ENCODE assay signal across 19 mouse cellular contexts in genomic region chr10:95283434-95283833, GRCm38 (mm10). TPM values are rescaled to one million over a fixed set of nuclear protein-coding genes. Genes with fewer than 3 reads are reported as not detected.
DNase-seq lines count a peak whose midpoint lies in the region; ATAC-seq and TF ChIP-seq lines count a peak whose summit lies in the region.
"Had no signal": no experiment of that assay in that cellular context is flagged by ENCODE, and none has a peak within 500 bp of the region (broad histone marks: within the 10 kb centered on the region; RNA-seq: fewer than 3 reads in every experiment).

No protein-coding gene starts in this region.

- no peaks in the 10 kb centered on the region for H3K36me3 ChIP-seq in liver, embryonic 12.5 days
- no peaks in the 10 kb centered on the region for H3K36me3 ChIP-seq in liver, postnatal 0 days (replicated peaks; ENCODE audit: insufficient read depth, low read length)
- no peaks in the 10 kb centered on the region for H3K36me3 ChIP-seq in liver, embryonic 14.5 days (replicated peaks; ENCODE audit: control insufficient read depth, insufficient read depth, low read depth)
- H3K36me3 ChIP-seq in midbrain, embryonic 15.5 days (replicated peaks), result no peaks in the 10 kb centered on the region
- H3K36me3 ChIP-seq: embryonic facial prominence, embryonic 12.5 days; heart, embryonic 13.5 days; hindbrain, embryonic 15.5 days had no signal

- peak overlapping the region; percentile 10; the same call in 1 of the 2 replicates for H3K4me2 ChIP-seq in liver, embryonic 12.5 days
- no peak overlapping the region for H3K4me2 ChIP-seq in liver, postnatal 0 days (ENCODE audit: low read depth, low read length)
- H3K4me2 ChIP-seq in liver, embryonic 14.5 days (ENCODE audit: low read depth), result no peak overlapping the region
- no peak overlapping the region for H3K4me2 ChIP-seq in midbrain, embryonic 15.5 days
- H3K4me2 ChIP-seq: embryonic facial prominence, embryonic 12.5 days; heart, embryonic 13.5 days; hindbrain, embryonic 15.5 days had no signal

- ATAC-seq in liver, embryonic 12.5 days, result peak; percentile 46; the same call in 1 of the 2 replicates
- no peak for ATAC-seq in liver, postnatal 0 days
- peak; percentile 37 for ATAC-seq in liver, embryonic 14.5 days (ENCODE audit: insufficient read depth)
- peak; percentile 85 for ATAC-seq in megakaryocyte-erythroid progenitor cell, adult 5-6 weeks (replicated peaks; ENCODE audit: low FRiP score, low TSS enrichment, poor library complexity, severe bottlenecking)
- no peak for ATAC-seq in midbrain, embryonic 15.5 days (replicated peaks)
- ATAC-seq: forebrain, embryonic 16.5 days; Patski had no signal

- H3K27ac ChIP-seq in liver, embryonic 12.5 days, result no peak overlapping the region
- no peak overlapping the region for H3K27ac ChIP-seq in liver, postnatal 0 days (ENCODE audit: low read depth)
- H3K27ac ChIP-seq in liver, embryonic 14.5 days, result no peak overlapping the region
- H3K27ac ChIP-seq in midbrain, embryonic 15.5 days, result no peak overlapping the region
- H3K27ac ChIP-seq: embryonic facial prominence, embryonic 12.5 days; heart, embryonic 13.5 days; hindbrain, embryonic 15.5 days had no signal

- H3K4me1 ChIP-seq in liver, embryonic 12.5 days, result peaks cover 17% of the 10 kb centered on the region
- 0 out of 2 replicates have a peak, but pooled peaks cover 3% of the 10 kb centered on the region for H3K4me1 ChIP-seq in liver, postnatal 0 days (ENCODE audit: insufficient read depth)
- peaks cover 0 to 8% of the 10 kb centered on the region in 2 experiments; a peak in 2 of 4 replicates for H3K4me1 ChIP-seq in liver, embryonic 14.5 days (replicated peaks; ENCODE audit: control insufficient read depth in 2 of 2, insufficient read depth in 2 of 2, low read length in 1 of 2)
- H3K4me1 ChIP-seq in midbrain, embryonic 15.5 days, result no peaks in the 10 kb centered on the region
- H3K4me1 ChIP-seq: embryonic facial prominence, embryonic 12.5 days; hindbrain, embryonic 15.5 days had no signal

- no peaks in the 10 kb centered on the region for H3K27me3 ChIP-seq in liver, embryonic 12.5 days (replicated peaks)
- H3K27me3 ChIP-seq in liver, postnatal 0 days (ENCODE audit: insufficient read depth, low read length), result no peaks in the 10 kb centered on the region
- no peaks in the 10 kb centered on the region for H3K27me3 ChIP-seq in liver, embryonic 14.5 days (ENCODE audit: control insufficient read depth, insufficient read depth, low read length)
- H3K27me3 ChIP-seq in midbrain, embryonic 15.5 days (replicated peaks), result no peaks in the 10 kb centered on the region
- H3K27me3 ChIP-seq: embryonic facial prominence, embryonic 12.5 days; heart, embryonic 13.5 days; hindbrain, embryonic 15.5 days; Patski had no signal

- TF ChIP-seq CTCF in liver, postnatal 0 days (IDR thresholded peaks at IDR 0.05; ENCODE audit: low read depth), result no peak
- TF ChIP-seq CTCF in liver, embryonic 14.5 days (IDR thresholded peaks at IDR 0.05; ENCODE audit: low read depth), result no peak

- WGBS in liver, embryonic 12.5 days (ENCODE audit: insufficient replicate concordance), result 28% methylated on average over 12 of the region's 12 CpGs
- 49% methylated on average over 12 of the region's 12 CpGs for WGBS in liver, postnatal 0 days (ENCODE audit: insufficient replicate concordance)
- WGBS in liver, embryonic 14.5 days (ENCODE audit: insufficient replicate concordance), result 15% methylated on average over 12 of the region's 12 CpGs
- WGBS in midbrain, embryonic 15.5 days, result 90% methylated on average over 12 of the region's 12 CpGs

- H3K4me3 ChIP-seq in liver, embryonic 12.5 days, result no peak overlapping the region
- no peak overlapping the region for H3K4me3 ChIP-seq in liver, postnatal 0 days (ENCODE audit: low read depth, low read length)
- H3K4me3 ChIP-seq in liver, embryonic 14.5 days (ENCODE audit: insufficient read depth in 1 of 2, low read depth in 2 of 2, low read length in 2 of 2), result no peak overlapping the region
- no peak overlapping the region for H3K4me3 ChIP-seq in midbrain, embryonic 15.5 days
- H3K4me3 ChIP-seq: embryonic facial prominence, embryonic 12.5 days; heart, embryonic 13.5 days; hindbrain, embryonic 15.5 days had no signal

- TF ChIP-seq EP300 in liver, postnatal 0 days (IDR thresholded peaks at IDR 0.05; ENCODE audit: low read depth), result no peak
- no peak; the same call in 1 of the 2 replicates for TF ChIP-seq EP300 in liver, embryonic 14.5 days (IDR thresholded peaks at IDR 0.05; ENCODE audit: low read depth)

- no peak for DNase-seq in liver, postnatal 0 days
- peak; percentile 8 for DNase-seq in T-cell, adult 2 months (ENCODE audit: low spot score)
- DNase-seq in liver, embryonic 14.5 days (ENCODE audit: low read depth in 3 of 3, low spot score in 3 of 3), result no peak
- DNase-seq in urinary bladder, postnatal 10 days (ENCODE audit: low spot score), result no peak
- no peak for DNase-seq in gastrocnemius, adult 8-10 months (ENCODE audit: low spot score in 2 of 2)
- DNase-seq: adrenal gland, adult 2 months; adrenal gland, postnatal 25 days; cerebellum, adult 18-20 months; cerebellum, adult 9-11 months; gastrocnemius, postnatal 14 days; heart, postnatal 36 days had no signal

- no peak overlapping the region for H3K9ac ChIP-seq in liver, embryonic 12.5 days
- H3K9ac ChIP-seq in liver, postnatal 0 days (replicated peaks), result no peak overlapping the region
- H3K9ac ChIP-seq in liver, embryonic 14.5 days (replicated peaks), result no peak overlapping the region
- H3K9ac ChIP-seq in midbrain, embryonic 15.5 days, result no peak overlapping the region
- H3K9ac ChIP-seq: embryonic facial prominence, embryonic 12.5 days; heart, embryonic 13.5 days; hindbrain, embryonic 15.5 days had no signal

- H3K9me3 ChIP-seq in liver, embryonic 12.5 days (replicated peaks), result no peaks in the 10 kb centered on the region
- no peaks in the 10 kb centered on the region for H3K9me3 ChIP-seq in liver, postnatal 0 days (ENCODE audit: low read length)
- H3K9me3 ChIP-seq in liver, embryonic 14.5 days (ENCODE audit: control insufficient read depth, low read length), result no peaks in the 10 kb centered on the region
- H3K9me3 ChIP-seq in midbrain, embryonic 15.5 days, result no peaks in the 10 kb centered on the region
- H3K9me3 ChIP-seq: embryonic facial prominence, embryonic 12.5 days; heart, embryonic 13.5 days; hindbrain, embryonic 15.5 days had no signal

RNA-seq across cellular contexts. Expression of gene Cradd, which starts 40.5 kb away (rescaled TPM):
- 5.0 and 5.1 TPM in 2 replicates for polyA plus RNA-seq in liver, embryonic 12.5 days (2016; fragmentation: Nextera tagmentation; extraction: Ambion mirVana)
- polyA plus RNA-seq in liver, postnatal 0 days (2015; fragmentation: Nextera tagmentation; extraction: Ambion mirVana), result 6.5 and 8.4 TPM in 2 replicates
- 2.3 and 3.6 TPM in 2 replicates for polyA plus RNA-seq in liver, embryonic 14.5 days (2012; rRNA removed)
- 3.2 and 5.4 TPM in 2 replicates for polyA plus RNA-seq in liver, embryonic 14.5 days (2014; fragmentation: Nextera tagmentation; extraction: Ambion mirVana)
- total RNA-seq in megakaryocyte-erythroid progenitor cell, adult 5-6 weeks (2014; fragmentation: Nextera tagmentation), result 5.9 and 8.3 TPM in 2 replicates
- 0.42 and 2.2 TPM in 2 replicates for total RNA-seq in megakaryocyte-erythroid progenitor cell, adult 5-6 weeks (2017)
- 9.6 and 10.1 TPM in 2 replicates for polyA plus RNA-seq in midbrain, embryonic 15.5 days (2015; fragmentation: Nextera tagmentation; extraction: Ambion mirVana)
- 10 to 100 TPM in 1 of 4 experiments, 1 to 10 TPM in 3; 6.7 to 18.0 (median 8.4) TPM for total RNA-seq in gastrocnemius, adult 8-10 months (2022)

Comparison
In these comparisons a context has a peak if more than half of its experiments do, and no peak if none do; other contexts are left out.
1. ATAC-seq: peak in liver, embryonic 12.5 days (single experiment), liver, embryonic 14.5 days (single experiment) and megakaryocyte-erythroid progenitor cell, adult 5-6 weeks (single experiment); none in liver, postnatal 0 days (single experiment) and midbrain, embryonic 15.5 days (single experiment).